In genomic region chr10:17610592-17610991, GRCm38 (mm10) we compare ENCODE assay signal across 18 mouse cellular contexts.
"Had no signal": no experiment of that assay in that cellular context is flagged by ENCODE, and none has a peak within 500 bp of the region (broad histone marks: within the 10 kb centered on the region; RNA-seq: fewer than 3 reads in every experiment).

No protein-coding gene starts in this region.

- H3K4me2 ChIP-seq: lung, embryonic 14.5 days; midbrain, embryonic 13.5 days; midbrain, embryonic 15.5 days; neural tube, embryonic 13.5 days; neural tube, embryonic 15.5 days had no signal

- H3K4me3 ChIP-seq: midbrain, embryonic 10.5 days; midbrain, embryonic 13.5 days; midbrain, embryonic 15.5 days; myocyte; neural tube, embryonic 13.5 days; neural tube, embryonic 15.5 days had no signal

- H3K4me1 ChIP-seq: midbrain, embryonic 10.5 days; midbrain, embryonic 13.5 days; midbrain, embryonic 15.5 days; neural tube, embryonic 13.5 days; neural tube, embryonic 15.5 days had no signal

- H3K9me3 ChIP-seq: midbrain, embryonic 10.5 days; midbrain, embryonic 13.5 days; midbrain, embryonic 15.5 days; neural tube, embryonic 13.5 days; neural tube, embryonic 15.5 days had no signal

- H3K27ac ChIP-seq: liver, embryonic 14.5 days; midbrain, embryonic 10.5 days; midbrain, embryonic 13.5 days; midbrain, embryonic 15.5 days; neural tube, embryonic 13.5 days; neural tube, embryonic 15.5 days had no signal

- H3K9ac ChIP-seq: liver, embryonic 14.5 days; lung, embryonic 14.5 days; midbrain, embryonic 13.5 days; midbrain, embryonic 15.5 days; neural tube, embryonic 13.5 days; neural tube, embryonic 15.5 days had no signal

- H3K27me3 ChIP-seq: midbrain, embryonic 13.5 days; midbrain, embryonic 15.5 days; neural tube, embryonic 13.5 days; neural tube, embryonic 15.5 days had no signal

- H3K36me3 ChIP-seq: midbrain, embryonic 10.5 days; midbrain, embryonic 13.5 days; midbrain, embryonic 15.5 days; neural tube, embryonic 13.5 days; neural tube, embryonic 15.5 days had no signal

- ATAC-seq: midbrain, embryonic 13.5 days; midbrain, embryonic 15.5 days had no signal

- DNase-seq: lung, adult 18-20 months; lung, embryonic 14.5 days; lung, postnatal 14 days; retina, postnatal 1 day; right cerebral cortex, adult 18-20 months; right cerebral cortex, postnatal 25 days; right cerebral cortex, postnatal 4 days; spleen, adult 18-20 months; thymus, adult 18-20 months; thymus, postnatal 25 days; thymus, postnatal 4 days had no signal
